Mouse (Mus musculus): ENCODE measurements around the gene 4930516K23Rik. TPM values are rescaled to one million over a fixed set of nuclear protein-coding genes. Genes with fewer than 3 reads are reported as not detected.

The 4930516K23Rik gene
- polyA plus RNA-seq (2014; fragmentation: Nextera tagmentation; extraction: Ambion mirVana): not detected in 2 replicates

GRCm38 (mm10) chr7:104061345-104061744 lies at the start of gene 4930516K23Rik:
TSS of gene 4930516K23Rik (minus strand) at chr7:104061445.
- Histone ChIP-seq H3K36me3 (ENCODE audit: control insufficient read depth, insufficient read depth, low read length) (no peaks in the 10 kb centered on the region), H3K4me3 (ENCODE audit: low read length) (no peak within 1 kb of the TSS), H3K9me3 (ENCODE audit: control insufficient read depth, low read length) (no peaks in the 10 kb centered on the region), H3K27ac (ENCODE audit: low read depth, low read length) (no peak within 1 kb of the TSS), H3K4me2 (replicated peaks; ENCODE audit: low read depth, low read length) (no peak within 1 kb of the TSS), H3K9ac (ENCODE audit: low read depth, low read length) (no peak within 1 kb of the TSS), H3K27me3 (ENCODE audit: control insufficient read depth, insufficient read depth, low read length) (no peaks in the 10 kb centered on the region), H3K4me1 (ENCODE audit: control insufficient read depth, insufficient read depth, low read length) (no peaks in the 10 kb centered on the region)
- 67% methylated on average over 2 of the region's 2 CpGs for WGBS
- ATAC-seq (ENCODE audit: low FRiP score, low TSS enrichment): no peak

GRCm38 (mm10) chr7:104104757-104104972 lies 43.4 kb upstream of the 4930516K23Rik start, which contains the start of gene Olfr646:
TSS of gene Olfr646 (plus strand) at chr7:104104873.
- no peaks in the 10 kb centered on the region for H3K27me3 ChIP-seq (ENCODE audit: control insufficient read depth, insufficient read depth, low read length)
- H3K4me2 ChIP-seq (replicated peaks; ENCODE audit: low read depth, low read length): no peak within 1 kb of the TSS
- H3K36me3 ChIP-seq (ENCODE audit: control insufficient read depth, insufficient read depth, low read length): no peaks in the 10 kb centered on the region
- ATAC-seq (ENCODE audit: low FRiP score, low TSS enrichment): no peak
- no peak within 1 kb of the TSS for H3K9ac ChIP-seq (ENCODE audit: low read depth, low read length)
- no peak within 1 kb of the TSS for H3K27ac ChIP-seq (ENCODE audit: low read depth, low read length)
- no peaks in the 10 kb centered on the region for H3K9me3 ChIP-seq (ENCODE audit: control insufficient read depth, low read length)
- H3K4me3 ChIP-seq (ENCODE audit: low read length): no peak within 1 kb of the TSS
- H3K4me1 ChIP-seq (ENCODE audit: control insufficient read depth, insufficient read depth, low read length): no peaks in the 10 kb centered on the region

- H3K27ac ChIP-seq (ENCODE audit: low read depth, low read length): no peak overlapping the region
- no peak for ATAC-seq (ENCODE audit: low FRiP score, low TSS enrichment)
- no peaks in the 10 kb centered on the region for H3K9me3 ChIP-seq (ENCODE audit: control insufficient read depth, low read length)
- no peaks in the 10 kb centered on the region for H3K27me3 ChIP-seq (ENCODE audit: control insufficient read depth, insufficient read depth, low read length)
- H3K4me2 ChIP-seq (replicated peaks; ENCODE audit: low read depth, low read length): no peak overlapping the region
- H3K36me3 ChIP-seq (ENCODE audit: control insufficient read depth, insufficient read depth, low read length): no peaks in the 10 kb centered on the region
- no peak overlapping the region for H3K4me3 ChIP-seq (ENCODE audit: low read length)
- H3K9ac ChIP-seq (ENCODE audit: low read depth, low read length): no peak overlapping the region
- WGBS: 39% methylated on average over 4 of the region's 4 CpGs
- H3K4me1 ChIP-seq (ENCODE audit: control insufficient read depth, insufficient read depth, low read length): no peaks in the 10 kb centered on the region
These were observed 42.9 kb upstream of the 4930516K23Rik start for GRCm38 (mm10) chr7:104103913-104104756.

- Histone ChIP-seq H3K27ac (ENCODE audit: low read depth, low read length) (no peak within 1 kb of the TSS), H3K4me1 (ENCODE audit: control insufficient read depth, insufficient read depth, low read length) (no peaks in the 10 kb centered on the region), H3K4me2 (replicated peaks; ENCODE audit: low read depth, low read length) (no peak within 1 kb of the TSS), H3K9ac (ENCODE audit: low read depth, low read length) (no peak within 1 kb of the TSS), H3K9me3 (ENCODE audit: control insufficient read depth, low read length) (no peaks in the 10 kb centered on the region), H3K4me3 (ENCODE audit: low read length) (no peak within 1 kb of the TSS), H3K36me3 (ENCODE audit: control insufficient read depth, insufficient read depth, low read length) (no peaks in the 10 kb centered on the region), H3K27me3 (ENCODE audit: control insufficient read depth, insufficient read depth, low read length) (no peaks in the 10 kb centered on the region)
- 74% methylated on average over 1 of the region's 1 CpGs for WGBS
- no peak for ATAC-seq (ENCODE audit: low FRiP score, low TSS enrichment)
These were observed 24.1 kb upstream of the 4930516K23Rik start, which contains the start of gene Olfr645 for GRCm38 (mm10) chr7:104085365-104085764. TSS of gene Olfr645 (minus strand) at chr7:104085465.

GRCm38 (mm10) chr7:104071769-104072168 lies 10.5 kb upstream of the 4930516K23Rik start, which contains the start of gene Olfr644:
TSS of gene Olfr644 (minus strand) at chr7:104071869.
- no peaks in the 10 kb centered on the region for H3K9me3 ChIP-seq (ENCODE audit: control insufficient read depth, low read length)
- WGBS: 69% methylated on average over 2 of the region's 2 CpGs
- ATAC-seq (ENCODE audit: low FRiP score, low TSS enrichment): no peak

GRCm38 (mm10) chr7:104059215-104059614 lies 2.0 kb downstream of the 4930516K23Rik start:
- WGBS: 92% methylated on average over 1 of the region's 1 CpGs
- Histone ChIP-seq H3K9ac (ENCODE audit: low read depth, low read length) (no peak overlapping the region), H3K27me3 (ENCODE audit: control insufficient read depth, insufficient read depth, low read length) (no peaks in the 10 kb centered on the region), H3K4me3 (ENCODE audit: low read length) (no peak overlapping the region), H3K9me3 (ENCODE audit: control insufficient read depth, low read length) (no peaks in the 10 kb centered on the region), H3K4me1 (ENCODE audit: control insufficient read depth, insufficient read depth, low read length) (no peaks in the 10 kb centered on the region), H3K27ac (ENCODE audit: low read depth, low read length) (no peak overlapping the region), H3K4me2 (replicated peaks; ENCODE audit: low read depth, low read length) (no peak overlapping the region), H3K36me3 (ENCODE audit: control insufficient read depth, insufficient read depth, low read length) (no peaks in the 10 kb centered on the region)
- ATAC-seq (ENCODE audit: low FRiP score, low TSS enrichment): no peak

More at GRCm38 (mm10) chr7:104071769-104072168, 10.5 kb upstream of the 4930516K23Rik start, which contains the start of gene Olfr644:
- Histone ChIP-seq H3K4me1 (ENCODE audit: control insufficient read depth, insufficient read depth, low read length) (no peaks in the 10 kb centered on the region), H3K4me2 (replicated peaks; ENCODE audit: low read depth, low read length) (no peak within 1 kb of the TSS), H3K9ac (ENCODE audit: low read depth, low read length) (no peak within 1 kb of the TSS), H3K27me3 (ENCODE audit: control insufficient read depth, insufficient read depth, low read length) (no peaks in the 10 kb centered on the region), H3K4me3 (ENCODE audit: low read length) (no peak within 1 kb of the TSS), H3K27ac (ENCODE audit: low read depth, low read length) (no peak within 1 kb of the TSS), H3K36me3 (ENCODE audit: control insufficient read depth, insufficient read depth, low read length) (no peaks in the 10 kb centered on the region)

GRCm38 (mm10) chr7:104052566-104052965 lies 8.7 kb downstream of the 4930516K23Rik start, which contains the start of gene Olfr642:
TSS of gene Olfr642 (minus strand) at chr7:104052666.
- no peak within 1 kb of the TSS for H3K4me2 ChIP-seq (replicated peaks; ENCODE audit: low read depth, low read length)
- H3K9ac ChIP-seq (ENCODE audit: low read depth, low read length): no peak within 1 kb of the TSS
- H3K36me3 ChIP-seq (ENCODE audit: control insufficient read depth, insufficient read depth, low read length): no peaks in the 10 kb centered on the region
- no peak within 1 kb of the TSS for H3K4me3 ChIP-seq (ENCODE audit: low read length)
- 65% methylated on average over 1 of the region's 1 CpGs for WGBS
- no peaks in the 10 kb centered on the region for H3K9me3 ChIP-seq (ENCODE audit: control insufficient read depth, low read length)
- H3K27ac ChIP-seq (ENCODE audit: low read depth, low read length): no peak within 1 kb of the TSS
- no peaks in the 10 kb centered on the region for H3K27me3 ChIP-seq (ENCODE audit: control insufficient read depth, insufficient read depth, low read length)
- ATAC-seq (ENCODE audit: low FRiP score, low TSS enrichment): no peak
- no peaks in the 10 kb centered on the region for H3K4me1 ChIP-seq (ENCODE audit: control insufficient read depth, insufficient read depth, low read length)

- H3K9me3 ChIP-seq (ENCODE audit: control insufficient read depth, low read length): no peaks in the 10 kb centered on the region
- H3K4me3 ChIP-seq (ENCODE audit: low read length): no peak overlapping the region
- no peak for ATAC-seq (ENCODE audit: low FRiP score, low TSS enrichment)
- no peak overlapping the region for H3K27ac ChIP-seq (ENCODE audit: low read depth, low read length)
- 88% methylated on average over 4 of the region's 4 CpGs for WGBS
- no peaks in the 10 kb centered on the region for H3K27me3 ChIP-seq (ENCODE audit: control insufficient read depth, insufficient read depth, low read length)
- H3K4me1 ChIP-seq (ENCODE audit: control insufficient read depth, insufficient read depth, low read length): no peaks in the 10 kb centered on the region
- no peaks in the 10 kb centered on the region for H3K36me3 ChIP-seq (ENCODE audit: control insufficient read depth, insufficient read depth, low read length)
- H3K4me2 ChIP-seq (replicated peaks; ENCODE audit: low read depth, low read length): no peak overlapping the region
- no peak overlapping the region for H3K9ac ChIP-seq (ENCODE audit: low read depth, low read length)
These were observed 10.5 kb downstream of the 4930516K23Rik start for GRCm38 (mm10) chr7:104050745-104051144.

GRCm38 (mm10) chr7:104035145-104035544 lies 26.1 kb downstream of the 4930516K23Rik start, which contains the start of gene Olfr641:
TSS of gene Olfr641 (plus strand) at chr7:104035445.
- ATAC-seq (ENCODE audit: low FRiP score, low TSS enrichment): no peak
- H3K4me1 ChIP-seq (ENCODE audit: control insufficient read depth, insufficient read depth, low read length): no peaks in the 10 kb centered on the region
- no peaks in the 10 kb centered on the region for H3K36me3 ChIP-seq (ENCODE audit: control insufficient read depth, insufficient read depth, low read length)
- 73% methylated on average over 1 of the region's 1 CpGs for WGBS
- no peaks in the 10 kb centered on the region for H3K27me3 ChIP-seq (ENCODE audit: control insufficient read depth, insufficient read depth, low read length)
- no peak within 1 kb of the TSS for H3K4me3 ChIP-seq (ENCODE audit: low read length)
- H3K4me2 ChIP-seq (replicated peaks; ENCODE audit: low read depth, low read length): no peak within 1 kb of the TSS
- H3K27ac ChIP-seq (ENCODE audit: low read depth, low read length): no peak within 1 kb of the TSS
- no peak within 1 kb of the TSS for H3K9ac ChIP-seq (ENCODE audit: low read depth, low read length)
- no peaks in the 10 kb centered on the region for H3K9me3 ChIP-seq (ENCODE audit: control insufficient read depth, low read length)

Measured in kidney, embryonic 14.5 days (tissue).